Mouse (Mus musculus) embryo, embryonic 9.5 days (tissue): Measurements from ENCODE around the gene Pnpla2.

Experiments used
- DNase-seq: peaks from one replicate; pipeline ENCODE4 v3.0.0-alpha.2; 2017; ENCODE audit errors: extremely low spot score

The Pnpla2 gene

DNA sequence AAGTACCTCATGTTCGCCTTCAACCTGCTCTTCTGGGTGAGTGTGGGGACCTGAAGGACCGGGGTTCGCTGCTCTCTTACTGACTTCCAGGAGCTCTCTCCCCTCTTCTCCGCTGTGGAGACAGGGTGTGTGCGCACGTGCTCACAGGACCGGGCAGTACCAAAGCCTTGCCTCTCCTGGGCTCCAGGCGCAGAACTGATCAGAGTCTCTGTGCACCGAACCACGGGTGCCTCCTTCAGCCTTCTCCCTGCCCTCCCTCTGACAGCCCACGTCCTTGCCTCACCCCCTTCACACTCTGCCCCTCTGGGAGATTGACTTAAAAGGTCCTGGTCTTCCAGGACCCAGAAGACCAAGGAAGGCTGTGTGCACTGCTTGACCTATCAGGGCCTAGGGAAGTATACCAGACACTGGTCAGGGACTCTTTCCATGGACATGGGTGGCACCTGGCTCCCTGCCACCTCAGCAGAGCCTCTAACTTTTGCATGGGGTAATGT is 27.6 kb downstream of the Pnpla2 start:
- no peak for DNase-seq

GRCm38 (mm10) chr7:141483114-141483653 is 28.2 kb downstream of the Pnpla2 start:
- DNase-seq: no peak

- no peak for DNase-seq
Measured at GRCm38 (mm10) chr7:141484186-141485120, 29.5 kb downstream of the Pnpla2 start.

GRCm38 (mm10) chr7:141485186-141485585 is 30.2 kb downstream of the Pnpla2 start:
- DNase-seq: no peak

DNA sequence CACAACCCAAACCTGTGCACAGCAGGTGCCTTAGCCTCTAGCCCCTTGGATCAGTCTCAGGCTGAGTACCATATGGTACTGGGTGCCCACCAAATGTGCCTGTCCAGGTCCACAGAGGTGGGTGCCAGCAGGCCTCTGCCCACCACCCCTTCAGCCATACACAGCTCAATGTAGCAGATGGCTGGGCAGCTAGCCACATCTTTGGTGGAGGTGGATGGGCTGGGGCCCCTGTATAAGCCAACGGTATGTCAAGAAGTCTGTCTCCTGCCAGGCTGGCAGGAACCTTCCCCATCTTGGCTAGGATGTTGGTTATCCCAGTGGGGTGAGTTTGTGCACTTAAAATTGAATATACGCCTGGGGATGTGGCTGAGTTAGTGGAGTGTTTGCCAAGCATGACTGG is 30.6 kb downstream of the Pnpla2 start:
- DNase-seq: no peak

DNA sequence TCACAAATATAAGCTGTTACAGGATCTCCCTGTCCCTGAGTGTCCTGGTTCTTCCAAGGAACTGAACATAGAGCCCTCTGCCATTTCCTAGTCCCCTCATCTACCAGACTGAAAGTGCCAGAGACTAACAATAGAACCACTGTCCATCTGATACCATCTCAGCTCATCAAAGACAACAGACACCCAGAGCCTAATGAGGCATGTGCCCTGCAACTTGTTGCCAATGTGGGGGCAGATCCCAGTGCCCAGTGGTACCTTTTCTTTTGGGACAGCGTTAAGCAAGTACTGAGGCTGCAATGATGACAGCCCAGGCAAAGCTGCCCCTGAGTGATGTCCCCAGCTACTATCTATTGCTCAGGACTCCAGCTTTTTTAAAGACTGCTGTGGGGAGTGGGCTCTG is 31.2 kb downstream of the Pnpla2 start:
- DNase-seq: no peak

GRCm38 (mm10) chr7:141487141-141487540 is 32.1 kb downstream of the Pnpla2 start:
- no peak for DNase-seq

DNA sequence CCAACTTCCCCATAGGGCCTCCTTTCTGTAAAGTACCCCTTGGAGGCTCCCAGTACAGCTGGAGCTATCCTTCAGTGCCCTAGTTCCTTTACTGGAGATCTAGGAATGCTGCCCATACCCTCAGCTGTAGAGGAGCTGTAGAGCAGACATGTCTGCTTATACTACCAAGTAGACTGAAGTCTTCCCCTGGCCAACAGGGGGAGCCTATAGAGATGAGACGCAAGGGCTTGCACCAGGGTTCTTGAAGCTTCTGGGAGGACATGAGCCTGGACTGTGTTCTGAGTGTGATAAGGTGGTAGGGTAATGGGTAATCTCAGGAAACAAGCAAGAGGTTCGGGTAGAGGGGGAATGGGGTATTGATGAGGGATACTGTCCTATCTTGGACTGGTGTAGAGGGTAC is 36.2 kb downstream of the Pnpla2 start:
- no peak for DNase-seq

DNA sequence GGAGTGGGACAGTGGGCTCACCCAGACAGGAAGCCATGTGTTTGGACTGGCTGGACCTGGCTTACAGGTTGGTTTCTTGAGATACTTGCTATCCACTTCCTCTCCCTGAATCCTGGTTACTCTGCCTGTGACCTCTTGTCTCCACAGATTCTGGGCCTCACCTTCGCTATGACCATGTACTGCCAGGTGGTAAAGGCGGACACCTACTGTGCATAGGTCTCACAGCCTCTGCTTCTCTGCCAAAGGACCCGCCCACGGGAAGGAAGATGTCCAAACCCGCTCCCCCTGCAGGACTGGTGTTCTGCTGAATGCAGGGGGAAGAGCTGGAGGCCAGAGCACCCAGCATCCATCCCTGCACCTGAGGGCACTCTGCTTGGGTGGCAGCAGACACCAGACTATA is 37.7 kb downstream of the Pnpla2 start:
- DNase-seq: no peak

DNA sequence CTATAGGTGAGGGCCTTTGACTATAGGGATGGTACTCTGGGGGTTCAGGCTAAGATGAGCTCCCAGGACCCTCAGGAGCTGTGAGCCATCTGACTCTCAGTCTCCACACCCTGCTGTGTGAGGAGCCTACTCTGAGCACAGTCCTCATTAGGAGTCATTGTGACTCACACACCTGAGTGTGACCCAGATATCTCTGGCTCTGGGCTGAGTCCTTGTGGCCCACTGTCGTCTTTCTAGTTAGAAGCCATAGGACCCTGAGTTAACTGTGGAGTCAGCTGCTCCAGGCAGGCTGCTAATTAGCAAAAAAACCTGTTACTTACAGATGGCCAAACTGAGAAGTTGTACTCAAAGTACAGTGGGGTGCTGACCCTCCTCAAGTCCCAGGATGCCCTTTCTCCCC is 38.7 kb downstream of the Pnpla2 start:
- DNase-seq: no peak

DNA sequence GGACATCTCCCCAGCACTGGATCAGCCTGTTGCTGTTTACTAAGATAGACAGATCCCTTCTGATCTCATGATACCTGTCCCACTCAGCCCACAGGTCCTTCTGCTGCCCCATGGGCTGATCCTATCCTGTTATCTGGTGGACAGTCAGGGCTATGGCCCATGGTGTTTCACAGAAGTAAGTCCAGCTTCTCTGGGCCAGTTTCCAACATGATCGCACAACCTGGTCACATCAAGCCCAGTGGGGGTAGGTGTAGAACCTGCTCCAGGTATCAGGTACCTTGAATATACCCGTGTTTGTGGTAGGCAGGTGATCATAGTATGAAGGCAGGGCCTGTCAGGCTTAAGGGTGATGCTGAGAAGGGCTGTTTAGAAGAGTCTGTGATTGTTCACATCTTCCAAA is 40.4 kb downstream of the Pnpla2 start:
- DNase-seq: no peak

DNA sequence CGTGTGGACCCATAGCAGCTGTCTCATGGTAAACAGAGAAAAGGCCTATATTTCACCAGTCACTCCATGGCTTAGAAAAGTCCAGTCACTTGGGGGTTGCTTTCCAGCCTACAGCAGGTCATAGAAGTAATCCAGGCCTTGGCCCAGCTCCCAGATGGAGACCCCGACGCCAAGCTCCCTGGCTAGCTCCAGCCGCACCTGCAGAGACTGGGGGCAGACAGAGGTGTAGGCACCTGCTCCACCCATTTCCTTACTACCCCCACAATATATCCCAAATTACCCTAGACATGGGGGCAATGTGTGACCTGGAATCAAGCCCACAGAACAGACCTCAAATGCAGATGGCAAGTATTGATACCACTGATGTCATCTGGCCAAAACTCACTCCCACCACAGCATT is 40.9 kb downstream of the Pnpla2 start:
- no peak for DNase-seq

DNA sequence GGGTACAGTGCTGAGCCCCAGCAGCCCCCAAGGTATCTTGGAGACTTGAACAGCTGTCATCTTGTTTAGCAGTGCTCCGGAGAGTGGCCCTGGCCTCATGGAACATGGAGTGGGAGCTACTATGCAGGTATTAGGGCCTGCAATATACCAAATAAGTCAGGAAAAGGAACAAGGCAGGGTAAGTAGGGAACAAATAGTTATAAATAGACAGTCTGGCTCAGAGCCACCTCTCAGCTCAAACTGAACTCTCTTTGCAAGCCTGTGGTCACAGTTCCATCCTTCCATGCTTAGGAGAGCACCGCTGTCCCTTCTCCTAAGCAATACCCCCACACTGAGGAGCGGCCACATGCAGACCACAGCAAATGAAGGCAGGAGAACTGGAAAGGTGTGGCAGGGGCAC is 42.6 kb downstream of the Pnpla2 start:
- no peak for DNase-seq

DNA sequence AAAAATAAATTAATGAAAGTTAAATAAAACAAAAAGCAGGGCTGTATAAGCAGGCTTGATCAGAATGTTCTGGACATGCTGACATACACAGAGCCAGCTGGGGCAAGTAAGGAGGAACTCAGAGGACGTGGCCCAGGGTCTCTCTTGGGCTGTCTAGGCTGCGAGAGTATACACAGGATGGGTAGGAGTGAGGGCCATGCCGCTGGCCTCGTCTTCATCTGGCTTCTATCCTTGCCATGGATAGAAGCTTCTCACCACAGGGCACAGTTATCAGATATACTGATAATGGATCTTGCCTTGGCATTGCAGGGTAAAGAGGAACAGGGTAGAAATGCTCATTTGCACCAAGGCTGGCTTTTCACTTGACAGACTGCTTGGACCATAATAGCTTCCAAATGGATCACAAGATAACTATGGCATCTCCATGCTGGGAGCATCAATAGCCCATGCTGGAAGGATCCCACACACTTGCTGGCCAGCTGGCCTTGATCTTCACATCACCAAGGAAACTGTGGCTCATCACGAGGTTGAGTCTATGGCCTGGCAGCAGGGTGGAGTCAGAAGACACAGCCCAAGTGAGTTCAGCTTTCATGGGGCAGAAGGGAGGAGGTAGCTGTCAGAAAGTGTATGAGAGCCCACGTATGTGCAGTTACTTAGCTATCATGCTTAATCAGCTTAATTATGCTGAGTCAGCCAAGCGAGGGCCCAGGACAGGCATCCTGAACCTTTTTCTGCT is 47.0 kb downstream of the Pnpla2 start:
- DNase-seq: no peak

DNA sequence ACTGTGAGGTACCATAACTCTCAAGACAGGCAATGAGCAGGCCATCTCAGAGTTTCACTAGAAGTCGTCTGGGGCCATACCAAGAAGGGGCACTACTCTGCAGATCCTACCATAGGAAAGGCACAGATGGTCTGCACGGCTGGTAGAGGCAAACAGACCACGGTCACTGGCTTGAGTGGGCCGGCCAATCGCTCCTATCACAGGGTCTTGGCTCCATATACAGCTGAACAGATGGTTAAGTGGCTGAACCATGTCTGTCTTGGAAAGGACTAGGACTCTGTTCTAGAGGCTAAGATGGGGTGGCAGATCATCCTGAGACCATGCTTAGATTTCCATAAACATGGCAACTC is 47.5 kb downstream of the Pnpla2 start:
- no peak for DNase-seq

GRCm38 (mm10) chr7:141506278-141506677 is 51.3 kb downstream of the Pnpla2 start:
- DNase-seq: no peak

DNA sequence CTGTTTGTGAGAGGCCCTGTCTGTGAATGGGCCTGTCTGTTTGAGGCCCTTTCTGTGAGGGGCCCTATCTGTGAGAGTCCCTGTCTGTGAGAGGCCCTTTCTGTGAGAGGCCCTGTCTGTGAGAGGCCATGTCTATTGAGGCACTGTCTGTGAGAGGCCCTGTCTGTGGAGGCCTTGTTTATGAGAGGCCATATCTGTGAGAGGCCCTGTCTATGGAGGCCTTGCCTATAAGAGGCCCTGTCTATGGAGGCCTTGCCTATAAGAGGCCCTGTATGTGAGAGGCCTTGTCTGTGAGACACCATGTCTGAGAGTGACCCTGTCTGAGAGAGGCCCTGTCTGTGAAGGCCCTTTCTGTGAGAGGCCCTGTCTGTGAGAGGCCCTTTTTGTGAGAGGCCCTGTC is 53.2 kb downstream of the Pnpla2 start:
- no peak for DNase-seq

GRCm38 (mm10) chr7:141510196-141510595 is 55.2 kb downstream of the Pnpla2 start:
- DNase-seq: no peak
